Mouse (Mus musculus) embryonic facial prominence, embryonic 13.5 days (tissue): ENCODE measurements around the gene Dbndd2. TPM values are rescaled to one million over a fixed set of nuclear protein-coding genes. Genes with fewer than 3 reads are reported as not detected.
A peak's percentile ranks its signal among the peaks of the same experiment; 100 is the strongest.

Experiments
- ATAC-seq: fragments of 200-750 bp; cut with Nextera tagmentation; 2 replicates; pipeline ENCODE4 v1.8.0; 2017; ENCODE audit warnings: low read depth; ENCODE audit not compliant: insufficient number of reproducible peaks, insufficient read depth, low FRiP score, low TSS enrichment
- H3K27ac ChIP-seq: fragments of 300-500 bp; sonication (generic); 2 replicates; pipeline ENCODE4 v1.5.1; 2015; ENCODE audit warnings: moderate library complexity, mild to moderate bottlenecking, inconsistent platforms
- H3K27me3 ChIP-seq: fragments of 300-500 bp; sonication (generic); 2 replicates; pipeline ENCODE4 v1.6.1; 2015; ENCODE audit warnings: mild to moderate bottlenecking, inconsistent platforms
- H3K36me3 ChIP-seq: fragments of 300-500 bp; sonication (generic); 2 replicates; pipeline ENCODE4 v1.6.1; 2015; ENCODE audit warnings: mild to moderate bottlenecking, inconsistent platforms
- H3K4me1 ChIP-seq: fragments of 300-500 bp; sonication (generic); 2 replicates; pipeline ENCODE4 v1.6.1; 2015; ENCODE audit warnings: inconsistent platforms
- H3K4me2 ChIP-seq: fragments of 300-500 bp; sonication (generic); 2 replicates; pipeline ENCODE4 v1.6.1; 2015; ENCODE audit warnings: moderate library complexity, mild to moderate bottlenecking, inconsistent platforms
- H3K4me3 ChIP-seq: fragments of 300-500 bp; sonication (generic); 2 replicates; pipeline ENCODE4 v1.5.1; 2015; ENCODE audit warnings: mild to moderate bottlenecking, inconsistent platforms
- H3K9ac ChIP-seq: fragments of 300-500 bp; sonication (generic); 2 replicates; pipeline ENCODE4 v1.6.1; 2015; ENCODE audit warnings: mild to moderate bottlenecking, inconsistent platforms
- H3K9me3 ChIP-seq: fragments of 300-500 bp; sonication (generic); 2 replicates; pipeline ENCODE4 v1.6.1; 2016; ENCODE audit warnings: inconsistent platforms
- WGBS: fragments of 180-500 bp; shearing (Covaris S2); methylation state at CpG from one replicate; pipeline ENCODE4 v1.1.7; 2015; ENCODE audit warnings: mixed read lengths; 5-methylcytosine and 5-hydroxymethylcytosine counted together
- polyA plus RNA-seq: library from polyadenylated mRNA; unstranded; fragments of >200 nt; fragmentation: Nextera tagmentation; extraction: Ambion mirVana; gene quantifications from 2 replicates; pipeline ENCODE4 v1.2.1, GENCODE M21; 2015

The Dbndd2 gene
- polyA plus RNA-seq, 1 experiment from 2014 or later = 3.0 TPM

DNA sequence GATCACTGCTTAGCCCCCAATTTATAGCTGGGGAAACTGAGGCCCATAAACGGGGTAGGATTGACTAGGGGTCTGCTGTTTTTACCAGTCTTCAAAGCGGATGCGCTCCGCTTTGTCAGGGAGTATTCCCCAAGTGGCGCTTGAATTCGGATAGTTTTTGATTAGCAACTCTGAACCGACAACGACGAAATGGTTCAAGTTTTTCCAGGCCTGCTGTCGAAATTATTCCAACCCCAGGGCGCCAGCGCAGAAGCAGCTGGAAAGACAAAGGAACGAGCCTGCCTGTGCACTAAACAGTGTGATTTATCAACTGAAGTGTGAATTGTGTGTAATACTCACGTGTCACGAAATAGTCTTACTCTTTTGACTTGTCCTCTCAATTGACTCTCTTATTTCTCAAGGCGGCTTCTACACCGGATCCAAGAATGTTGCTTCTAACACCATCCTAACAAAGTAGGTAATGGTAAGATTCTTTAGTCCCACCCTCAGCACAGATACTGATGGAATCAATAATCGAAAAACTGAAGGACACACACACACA, 42.4 kb upstream of the Dbndd2 start, which contains the start of gene Sdc4:
Gene Sdc4, minus strand, starts transcription at position 428 of the 541 bp plus-strand sequence.
- peak within 1 kb of the TSS; percentile 85 for H3K27ac ChIP-seq
- H3K4me1 ChIP-seq = peaks cover 48% of the 10 kb centered on the region
- H3K9ac ChIP-seq = peak within 1 kb of the TSS; percentile 89
- H3K36me3 ChIP-seq = no peaks in the 10 kb centered on the region; the same call in 1 of the 2 replicates
- ATAC-seq = no peak
- H3K9me3 ChIP-seq = no peaks in the 10 kb centered on the region
- 9% methylated on average over 18 of the region's 18 CpGs for WGBS
- peak within 1 kb of the TSS; percentile 80 for H3K4me2 ChIP-seq
- H3K27me3 ChIP-seq = no peaks in the 10 kb centered on the region
- peak within 1 kb of the TSS; percentile 76 for H3K4me3 ChIP-seq

DNA sequence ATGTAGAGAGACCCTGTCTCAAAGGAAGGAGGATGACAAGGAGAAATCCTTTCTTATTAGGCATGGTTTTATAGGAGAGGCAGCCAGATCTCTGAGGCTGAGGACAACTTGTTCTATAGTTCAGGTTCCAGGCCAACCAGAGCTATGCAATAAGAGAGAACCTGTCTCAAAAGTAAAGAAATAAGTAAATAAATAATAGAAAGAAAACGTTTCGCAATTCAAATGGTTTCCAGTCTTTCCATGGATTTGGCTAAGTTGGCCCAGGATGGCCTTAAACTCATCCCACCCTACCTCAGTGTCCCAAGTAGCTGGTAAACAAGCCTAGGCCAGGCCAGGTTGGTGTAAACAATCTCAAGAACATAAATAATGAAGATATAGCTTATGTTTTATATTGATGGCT, 41.2 kb upstream of the Dbndd2 start:
- Histone ChIP-seq H3K4me3 (no peak overlapping the region), H3K9ac (no peak overlapping the region), H3K27ac (no peak overlapping the region), H3K4me2 (no peak overlapping the region), H3K36me3 (no peaks in the 10 kb centered on the region; the same call in 1 of the 2 replicates), H3K4me1 (peaks cover 48% of the 10 kb centered on the region), H3K27me3 (no peaks in the 10 kb centered on the region), H3K9me3 (no peaks in the 10 kb centered on the region)
- 87% methylated on average over 2 of the region's 2 CpGs for WGBS
- no peak for ATAC-seq

DNA sequence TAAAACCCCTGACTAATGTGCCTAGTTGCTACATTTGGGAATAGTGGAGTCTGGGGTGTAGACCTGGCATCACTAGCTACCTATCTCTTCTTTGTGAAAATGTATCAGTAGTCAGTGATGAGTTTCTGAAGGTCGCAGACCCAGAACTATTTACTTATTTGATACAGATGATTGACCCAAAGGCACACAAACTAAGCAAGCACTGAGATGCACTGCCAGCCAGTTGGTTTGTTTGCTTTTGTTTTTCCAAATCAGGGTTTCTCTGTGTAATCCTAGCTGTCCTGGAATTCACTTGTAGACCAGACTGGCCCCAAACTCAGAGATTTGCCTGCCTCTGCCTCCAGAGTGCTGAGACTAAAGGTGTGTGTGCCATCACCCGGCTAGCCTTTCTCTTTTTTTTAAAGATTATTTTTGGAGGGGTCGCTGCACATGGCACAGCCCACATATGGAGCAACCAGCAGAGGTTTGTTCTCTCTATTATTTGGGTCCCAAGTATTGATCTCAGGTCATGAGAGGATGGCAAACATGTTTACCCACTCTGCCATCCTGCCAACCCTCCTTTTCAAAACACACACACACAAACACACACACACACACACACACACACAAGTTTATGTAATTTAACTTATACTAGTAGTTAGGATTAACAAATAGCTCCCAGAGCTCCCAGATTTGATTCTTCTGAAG, 40.4 kb upstream of the Dbndd2 start:
- no peaks in the 10 kb centered on the region for H3K36me3 ChIP-seq
- no peaks in the 10 kb centered on the region for H3K27me3 ChIP-seq
- no peak overlapping the region for H3K9ac ChIP-seq
- no peak overlapping the region for H3K27ac ChIP-seq
- H3K4me1 ChIP-seq = peaks cover 42% of the 10 kb centered on the region
- H3K4me3 ChIP-seq = no peak overlapping the region
- H3K9me3 ChIP-seq = no peaks in the 10 kb centered on the region
- WGBS = 83% methylated on average over 3 of the region's 3 CpGs
- no peak for ATAC-seq
- H3K4me2 ChIP-seq = no peak overlapping the region

DNA sequence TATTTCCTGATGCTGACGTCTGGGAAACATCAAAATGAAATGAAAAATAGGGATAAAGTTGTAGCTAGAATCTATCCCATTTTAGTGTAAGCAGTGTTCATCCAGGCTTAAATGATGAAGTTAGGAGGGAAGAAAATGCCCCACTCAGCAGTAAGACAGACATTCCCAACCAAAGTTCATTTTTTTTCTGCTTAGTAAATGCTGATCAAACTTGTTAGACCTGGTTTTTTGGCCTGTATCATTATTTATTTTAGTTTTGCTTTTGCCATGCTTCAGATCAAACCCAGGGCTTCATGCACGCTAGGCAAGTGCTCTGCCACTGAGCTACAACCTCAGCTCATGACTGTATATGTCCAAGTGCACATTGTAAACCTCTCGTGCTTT, 39.8 kb upstream of the Dbndd2 start:
- H3K36me3 ChIP-seq = no peaks in the 10 kb centered on the region
- no peaks in the 10 kb centered on the region for H3K9me3 ChIP-seq
- ATAC-seq = no peak
- H3K27me3 ChIP-seq = no peaks in the 10 kb centered on the region
- 69% methylated on average over 3 of the region's 3 CpGs for WGBS
- no peak overlapping the region for H3K27ac ChIP-seq
- H3K4me2 ChIP-seq = no peak overlapping the region
- no peak overlapping the region for H3K9ac ChIP-seq
- H3K4me1 ChIP-seq = peaks cover 37% of the 10 kb centered on the region
- no peak overlapping the region for H3K4me3 ChIP-seq

DNA sequence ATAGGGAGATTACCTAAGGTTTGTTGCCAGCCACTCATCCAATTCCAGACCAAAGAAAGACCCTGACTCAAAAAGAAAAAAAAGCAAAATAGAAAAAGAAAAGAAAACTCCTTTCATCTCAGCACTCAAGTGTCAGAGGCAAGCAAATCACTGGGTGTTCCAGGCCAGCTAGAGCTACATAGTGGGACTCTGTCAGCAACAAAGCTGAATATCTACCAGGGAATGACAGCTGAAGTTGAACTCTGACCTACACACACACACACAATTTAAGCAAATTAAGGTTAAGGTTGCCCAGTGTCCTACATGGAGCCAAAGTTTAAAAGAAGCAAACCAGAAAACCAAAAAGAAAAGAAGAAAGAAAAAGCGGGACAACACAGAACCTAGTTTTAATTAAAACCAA, 37.8 kb upstream of the Dbndd2 start:
- WGBS = 45% methylated on average over 1 of the region's 1 CpGs
- peaks cover 40% of the 10 kb centered on the region for H3K4me1 ChIP-seq
- no peak overlapping the region for H3K27ac ChIP-seq
- H3K9ac ChIP-seq = no peak overlapping the region
- H3K4me3 ChIP-seq = no peak overlapping the region
- no peak overlapping the region for H3K4me2 ChIP-seq
- ATAC-seq = no peak
- H3K27me3 ChIP-seq = no peaks in the 10 kb centered on the region
- H3K36me3 ChIP-seq = no peaks in the 10 kb centered on the region
- H3K9me3 ChIP-seq = no peaks in the 10 kb centered on the region

DNA sequence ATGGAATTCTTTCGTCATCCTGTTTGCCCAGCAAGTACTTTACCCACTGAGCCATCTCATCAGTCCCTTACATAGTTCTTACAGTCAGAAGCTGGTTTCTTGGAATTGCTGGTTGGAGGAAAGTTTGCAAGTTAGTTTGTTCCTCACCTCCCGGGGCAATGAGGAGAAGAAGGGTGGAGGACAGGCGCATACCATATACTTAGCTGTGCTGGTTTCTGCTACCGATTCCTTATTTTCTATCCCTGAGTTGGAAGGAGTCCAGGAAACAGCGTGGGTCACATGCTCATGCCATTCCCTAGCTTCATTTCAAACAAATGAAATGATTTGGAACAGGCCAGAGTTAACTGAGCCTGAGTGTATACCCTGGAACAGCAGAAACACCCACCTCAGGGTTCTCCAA, 37.0 kb upstream of the Dbndd2 start:
- Histone ChIP-seq H3K4me1 (peaks cover 33% of the 10 kb centered on the region), H3K36me3 (no peaks in the 10 kb centered on the region), H3K4me3 (no peak overlapping the region), H3K4me2 (no peak overlapping the region), H3K9me3 (no peaks in the 10 kb centered on the region), H3K27me3 (no peaks in the 10 kb centered on the region), H3K9ac (no peak overlapping the region), H3K27ac (peak overlapping the region; percentile 55)
- 58% methylated on average over 5 of the region's 5 CpGs for WGBS
- ATAC-seq = peak; percentile 33; the same call in 1 of the 2 replicates

DNA sequence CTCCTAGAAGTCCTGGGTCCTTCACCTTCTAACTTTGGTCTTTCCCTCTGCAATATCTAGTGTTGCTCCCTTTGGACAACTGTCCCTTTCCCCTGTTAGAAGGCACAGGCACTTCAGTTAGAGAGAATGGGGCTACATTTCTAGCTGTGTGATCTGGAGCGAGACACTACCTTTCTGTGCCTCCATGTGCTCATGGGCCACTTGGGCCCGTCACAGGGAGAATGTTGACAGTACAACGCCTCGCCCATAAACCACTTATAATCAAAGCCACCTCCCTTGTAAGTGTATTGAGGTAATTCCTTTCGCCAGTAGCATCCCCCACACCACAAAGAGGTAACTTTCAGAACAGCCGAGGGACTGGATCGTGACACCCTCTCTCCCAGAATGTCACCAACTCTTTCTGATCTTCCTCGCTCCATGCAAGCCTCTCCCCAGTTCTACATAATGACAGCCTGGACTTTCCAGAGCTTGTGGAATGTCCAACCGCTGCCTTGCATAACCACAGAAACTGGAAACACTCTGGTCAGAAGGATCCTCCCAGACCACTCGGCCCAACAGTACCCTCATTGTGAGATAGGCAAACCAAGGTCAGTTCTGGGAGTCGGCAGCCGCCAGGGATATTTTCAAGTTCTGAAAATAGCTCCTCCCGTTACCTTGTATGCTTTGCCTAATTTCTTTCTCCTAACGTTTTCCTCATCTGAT, 36.4 kb upstream of the Dbndd2 start:
- H3K4me3 ChIP-seq = no peak overlapping the region
- no peaks in the 10 kb centered on the region for H3K36me3 ChIP-seq
- H3K9ac ChIP-seq = no peak overlapping the region
- no peaks in the 10 kb centered on the region for H3K27me3 ChIP-seq
- WGBS = 81% methylated on average over 14 of the region's 14 CpGs
- no peak overlapping the region for H3K4me2 ChIP-seq
- no peak for ATAC-seq
- peak overlapping the region; percentile 55 for H3K27ac ChIP-seq
- H3K9me3 ChIP-seq = no peaks in the 10 kb centered on the region
- H3K4me1 ChIP-seq = peaks cover 33% of the 10 kb centered on the region

DNA sequence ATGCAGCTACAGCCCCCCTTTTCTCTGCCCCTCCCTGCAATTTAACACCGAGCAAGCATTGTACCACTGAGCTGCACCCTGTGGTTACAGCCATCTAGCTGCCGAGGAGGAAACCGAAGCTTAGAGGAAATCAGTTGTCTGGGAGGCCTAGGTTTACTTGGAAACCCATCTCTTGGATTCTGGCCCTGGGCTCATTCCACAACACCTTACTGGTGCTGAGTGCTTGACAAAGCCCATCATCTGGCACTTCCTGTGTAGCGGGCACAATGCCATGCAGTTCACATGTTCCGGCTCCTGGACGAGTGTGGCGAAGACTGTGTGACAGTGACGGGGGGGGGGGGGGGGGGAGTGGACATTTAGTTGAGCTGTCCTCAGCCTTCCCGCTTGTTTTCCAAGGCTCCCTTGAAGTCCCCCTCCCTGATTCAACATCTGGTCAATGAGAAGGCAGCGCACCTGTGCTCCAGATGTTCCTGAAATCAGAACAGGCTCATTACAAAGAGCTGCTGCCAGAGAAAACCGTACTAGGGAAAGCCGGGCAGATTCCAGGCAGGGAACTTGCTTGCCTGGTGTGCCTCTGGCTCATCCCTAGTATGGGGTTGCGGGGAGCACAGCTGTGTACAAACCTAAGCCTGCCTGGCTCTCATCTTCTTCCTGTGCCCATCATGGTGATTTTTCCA, 33.8 kb upstream of the Dbndd2 start:
- H3K4me1 ChIP-seq = peaks cover 53% of the 10 kb centered on the region
- no peak overlapping the region for H3K9ac ChIP-seq
- H3K27ac ChIP-seq = peak overlapping the region; percentile 68
- H3K27me3 ChIP-seq = no peaks in the 10 kb centered on the region
- no peaks in the 10 kb centered on the region for H3K36me3 ChIP-seq
- WGBS = 23% methylated on average over 13 of the region's 13 CpGs
- no peak overlapping the region for H3K4me3 ChIP-seq
- H3K9me3 ChIP-seq = no peaks in the 10 kb centered on the region
- no peak for ATAC-seq
- H3K4me2 ChIP-seq = peak overlapping the region; percentile 9; the same call in 1 of the 2 replicates

DNA sequence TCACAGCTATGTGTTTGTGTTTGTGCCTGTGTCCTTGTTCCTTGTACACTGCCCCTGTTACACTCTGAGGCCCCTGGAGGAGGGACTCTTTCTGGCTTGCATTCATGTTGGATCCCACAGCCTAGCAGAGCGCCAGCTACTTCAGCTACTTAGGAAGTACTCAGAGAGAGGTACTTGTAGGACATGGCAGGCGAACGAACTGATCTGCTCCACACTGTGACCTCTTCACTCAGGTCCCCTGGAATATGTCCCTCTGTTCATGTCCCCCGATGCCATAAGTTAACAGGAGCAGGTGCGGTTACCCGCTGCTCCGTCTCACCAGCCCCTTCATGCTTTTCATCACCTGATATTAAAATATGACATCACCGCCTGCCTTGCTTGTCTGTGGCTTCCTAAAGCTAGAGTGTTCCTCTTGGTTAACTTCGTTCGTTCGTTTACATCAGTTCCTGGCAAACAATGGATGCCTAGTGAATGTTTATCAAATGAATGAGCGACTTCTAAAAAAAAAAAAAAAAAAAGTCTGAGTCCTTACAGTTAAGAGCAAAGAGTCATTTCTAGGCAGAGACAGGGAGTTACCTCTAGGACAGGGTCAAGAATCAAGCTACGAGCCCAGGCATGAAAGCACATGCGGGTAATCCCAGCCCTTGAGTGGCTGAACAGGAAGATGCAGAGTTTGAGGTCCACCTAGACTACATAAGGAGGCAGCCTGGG, 32.7 kb upstream of the Dbndd2 start:
- no peak overlapping the region for H3K9ac ChIP-seq
- H3K9me3 ChIP-seq = no peaks in the 10 kb centered on the region
- H3K4me2 ChIP-seq = no peak overlapping the region
- H3K27me3 ChIP-seq = no peaks in the 10 kb centered on the region
- no peaks in the 10 kb centered on the region for H3K36me3 ChIP-seq
- WGBS = 83% methylated on average over 14 of the region's 14 CpGs
- H3K4me1 ChIP-seq = peaks cover 53% of the 10 kb centered on the region
- no peak for ATAC-seq
- no peak overlapping the region for H3K27ac ChIP-seq
- H3K4me3 ChIP-seq = no peak overlapping the region

DNA sequence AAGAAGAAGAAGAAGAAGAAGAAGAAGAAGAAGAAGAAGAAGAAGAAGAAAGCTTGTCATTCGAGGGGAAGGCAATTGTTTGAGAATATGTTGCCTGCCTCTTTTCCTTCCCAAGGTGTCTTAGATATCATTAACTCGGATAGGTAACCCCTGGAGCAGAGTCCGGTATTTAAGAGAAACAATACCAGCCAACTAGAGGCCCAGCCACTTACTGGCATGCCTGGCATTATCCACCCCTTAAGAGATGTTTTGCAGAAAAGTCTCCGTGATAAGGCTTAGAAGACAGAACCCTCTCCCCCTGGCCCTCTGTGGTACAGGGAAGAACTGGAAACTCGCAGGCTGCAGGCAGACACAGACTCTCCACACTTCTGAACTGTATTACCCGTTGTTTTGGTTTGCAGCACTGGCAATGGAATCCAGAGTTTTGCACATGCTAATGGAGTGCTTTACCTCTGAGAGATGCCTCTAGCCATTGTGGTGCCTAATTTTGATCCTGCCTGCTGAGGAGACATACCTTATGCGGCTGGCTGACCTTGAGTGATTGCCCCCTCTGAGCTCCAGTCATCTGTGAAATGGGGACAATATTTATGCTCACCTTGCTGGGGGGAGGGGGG, 31.9 kb upstream of the Dbndd2 start:
- H3K9me3 ChIP-seq = no peaks in the 10 kb centered on the region
- ATAC-seq = no peak
- no peaks in the 10 kb centered on the region for H3K27me3 ChIP-seq
- no peak overlapping the region for H3K9ac ChIP-seq
- no peak overlapping the region for H3K4me2 ChIP-seq
- peaks cover 49% of the 10 kb centered on the region for H3K4me1 ChIP-seq
- H3K27ac ChIP-seq = no peak overlapping the region
- 63% methylated on average over 7 of the region's 7 CpGs for WGBS
- H3K4me3 ChIP-seq = no peak overlapping the region
- no peaks in the 10 kb centered on the region for H3K36me3 ChIP-seq

DNA sequence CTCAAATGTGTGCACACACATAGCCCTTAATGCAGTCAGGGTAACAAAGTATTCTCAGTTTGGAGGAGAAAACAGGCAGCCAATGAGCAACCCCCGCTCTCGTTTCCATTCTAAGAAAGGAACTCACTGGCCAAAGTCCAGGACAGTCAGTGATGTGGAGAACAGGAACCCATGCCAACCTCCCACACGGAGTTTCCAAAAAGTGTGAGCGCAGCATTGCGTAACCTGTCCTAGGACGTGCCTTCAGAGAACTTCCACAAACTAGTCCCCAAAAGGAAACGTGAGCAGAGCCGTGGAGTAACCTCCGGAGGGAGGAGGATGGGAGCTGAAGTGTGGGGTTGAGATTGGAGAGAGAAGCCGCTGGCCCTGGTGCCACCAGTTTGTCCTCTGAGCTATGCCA, 31.1 kb upstream of the Dbndd2 start:
- peaks cover 40% of the 10 kb centered on the region for H3K4me1 ChIP-seq
- H3K9ac ChIP-seq = no peak overlapping the region
- H3K27me3 ChIP-seq = no peaks in the 10 kb centered on the region
- no peak overlapping the region for H3K4me2 ChIP-seq
- H3K9me3 ChIP-seq = no peaks in the 10 kb centered on the region
- no peak overlapping the region for H3K27ac ChIP-seq
- ATAC-seq = no peak
- H3K36me3 ChIP-seq = no peaks in the 10 kb centered on the region
- H3K4me3 ChIP-seq = no peak overlapping the region
- 81% methylated on average over 10 of the region's 10 CpGs for WGBS
